Mouse (Mus musculus) MEL (cell line): Measurements from ENCODE around the gene Prepl. TPM values are rescaled to one million over a fixed set of nuclear protein-coding genes. Genes with fewer than 3 reads are reported as not detected.

Source experiments
- DNase-seq: peaks from one replicate; pipeline ENCODE4 v3.0.0; 2011; ENCODE audit warnings: low read depth, low spot score
- H3K27ac ChIP-seq: 2 replicates; pipeline ENCODE4 v1.5.1; 2012; ENCODE audit warnings: low read depth, mild to moderate bottlenecking, control low read depth, low read length, moderate library complexity; ENCODE audit not compliant: control insufficient read depth
- H3K27me3 ChIP-seq, 2 experiments: fragments of 150-350 bp in 1 of 2; sonication (generic) in 1 of 2; 2 replicates each; pipeline ENCODE4 v1.6.1; 2012; ENCODE audit warnings: low read length in 2 of 2, mild to moderate bottlenecking in 2 of 2, improper control_type of control experiment in 1 of 2, moderate library complexity in 1 of 2; ENCODE audit not compliant: insufficient read depth in 2 of 2, control insufficient read depth in 1 of 2
- H3K36me3 ChIP-seq, 2 experiments: 2 replicates each; pipeline ENCODE4 v1.6.1; 2012 to 2014; ENCODE audit warnings: low read length in 2 of 2, improper control_type of control experiment in 1 of 2, inconsistent platforms in 1 of 2, mild to moderate bottlenecking in 1 of 2; ENCODE audit not compliant: insufficient read depth in 2 of 2, control insufficient read depth in 1 of 2
- H3K4me1 ChIP-seq, 2 experiments: fragments of 150-350 bp in 1 of 2; sonication (generic) in 1 of 2; 2 replicates each; pipeline ENCODE4 v1.6.1; 2012; ENCODE audit warnings: low read length in 2 of 2, improper control_type of control experiment in 1 of 2, mild to moderate bottlenecking in 1 of 2; ENCODE audit not compliant: insufficient read depth in 2 of 2, control insufficient read depth in 1 of 2
- H3K4me3 ChIP-seq, 2 experiments: fragments of 150-350 bp in 1 of 2; sonication (generic) in 1 of 2; 2 replicates each; pipeline ENCODE4 v1.5.1; 2012; ENCODE audit warnings: low read depth in 2 of 2, low read length in 2 of 2, mild to moderate bottlenecking in 2 of 2, moderate library complexity in 2 of 2, control low read depth in 1 of 2, improper control_type of control experiment in 1 of 2; ENCODE audit not compliant: control insufficient read depth in 1 of 2, insufficient read depth in 1 of 2
- H3K79me2 ChIP-seq: 2 replicates; pipeline ENCODE4 v1.6.1; 2012; ENCODE audit warnings: mild to moderate bottlenecking, low read length, moderate library complexity; ENCODE audit not compliant: control insufficient read depth, poor library complexity, insufficient read depth
- H3K9ac ChIP-seq: 2 replicates; pipeline ENCODE4 v1.6.1; 2012; ENCODE audit warnings: low read depth, mild to moderate bottlenecking, control low read depth, low read length, moderate library complexity; ENCODE audit not compliant: control insufficient read depth, poor library complexity, severe bottlenecking
- H3K9me3 ChIP-seq: fragments of 150-350 bp; sonication (generic); replicated peaks from 2 replicates; pipeline ENCODE4 v1.6.1; 2012; ENCODE audit warnings: mild to moderate bottlenecking, low read length, improper control_type of control experiment, moderate library complexity; ENCODE audit not compliant: insufficient read depth
- CHD1 ChIP-seq: IDR thresholded peaks from 2 replicates; pipeline ENCODE4 v1.6.1; 2012; ENCODE audit warnings: low read depth, mild to moderate bottlenecking, inconsistent platforms, low read length, improper control_type of control experiment
- ELF1 ChIP-seq: IDR thresholded peaks from 2 replicates; pipeline ENCODE4 v1.6.1; 2014; ENCODE audit warnings: low read depth, mild to moderate bottlenecking, inconsistent platforms, low read length, improper control_type of control experiment, moderate library complexity
- ETS1 ChIP-seq: IDR thresholded peaks from 2 replicates; pipeline ENCODE4 v1.6.1; 2012; ENCODE audit warnings: low read depth, mild to moderate bottlenecking, inconsistent platforms, low read length, improper control_type of control experiment, moderate library complexity
- GABPA ChIP-seq: IDR thresholded peaks from 2 replicates; pipeline ENCODE4 v1.6.1; 2012; ENCODE audit warnings: low read depth, mild to moderate bottlenecking, inconsistent platforms, low read length, improper control_type of control experiment, moderate library complexity
- GATA1 ChIP-seq: IDR thresholded peaks from 2 replicates; pipeline ENCODE4 v1.6.1; 2011; ENCODE audit warnings: low read depth, low read length, improper control_type of control experiment
- HCFC1 ChIP-seq: IDR thresholded peaks from 2 replicates; pipeline ENCODE4 v1.6.1; 2012; ENCODE audit warnings: low read depth, mild to moderate bottlenecking, inconsistent platforms, low read length, improper control_type of control experiment, moderate library complexity
- JUND ChIP-seq: IDR thresholded peaks from 2 replicates; pipeline ENCODE4 v1.6.1; 2011; ENCODE audit warnings: low read depth, mild to moderate bottlenecking, improper control_type of control experiment, low read length
- KAT2A ChIP-seq: conservative IDR thresholded peaks from 2 replicates; pipeline ENCODE4 v1.6.1; 2012; ENCODE audit warnings: low read depth, low read length, improper control_type of control experiment, inconsistent platforms
- MAZ ChIP-seq: IDR thresholded peaks from 2 replicates; pipeline ENCODE4 v1.6.1; 2012; ENCODE audit warnings: low read depth, mild to moderate bottlenecking, inconsistent platforms, low read length, improper control_type of control experiment
- MXI1 ChIP-seq: IDR thresholded peaks from 2 replicates; pipeline ENCODE4 v1.6.1; 2011; ENCODE audit warnings: mild to moderate bottlenecking, low read depth, low read length, improper control_type of control experiment
- MYC ChIP-seq: IDR thresholded peaks from 2 replicates; pipeline ENCODE4 v1.6.1; 2011; ENCODE audit warnings: low read depth, mild to moderate bottlenecking, low read length, improper control_type of control experiment, moderate library complexity
- NELFE ChIP-seq: IDR thresholded peaks from 2 replicates; pipeline ENCODE4 v1.6.1; 2011; ENCODE audit warnings: low read depth, low read length, improper control_type of control experiment
- NRF1 ChIP-seq: IDR thresholded peaks from 2 replicates; pipeline ENCODE4 v1.6.1; 2014; ENCODE audit warnings: low read depth, mild to moderate bottlenecking, inconsistent platforms, low read length, improper control_type of control experiment, moderate library complexity; ENCODE audit not compliant: poor library complexity, insufficient read depth, severe bottlenecking
- POLR2A ChIP-seq, 2 experiments: IDR thresholded peaks; 2 replicates each; pipeline ENCODE4 v1.6.1; 2011 to 2012; ENCODE audit warnings: low read length in 2 of 2, mild to moderate bottlenecking in 2 of 2, control low read depth in 1 of 2, improper control_type of control experiment in 1 of 2, low read depth in 1 of 2, moderate library complexity in 1 of 2; ENCODE audit not compliant: control insufficient read depth in 1 of 2, insufficient read depth in 1 of 2, poor library complexity in 1 of 2
- RCOR1 ChIP-seq: IDR thresholded peaks from 2 replicates; pipeline ENCODE4 v1.6.1; 2012; ENCODE audit warnings: low read depth, mild to moderate bottlenecking, inconsistent platforms, low read length, improper control_type of control experiment
- SIN3A ChIP-seq: IDR thresholded peaks from 2 replicates; pipeline ENCODE4 v1.6.1; 2012; ENCODE audit warnings: low read length, improper control_type of control experiment, inconsistent platforms
- SMC3 ChIP-seq: IDR thresholded peaks from 2 replicates; pipeline ENCODE4 v1.6.1; 2011; ENCODE audit warnings: low read depth, low read length, improper control_type of control experiment
- TBP ChIP-seq: IDR thresholded peaks from 2 replicates; pipeline ENCODE4 v1.8.0; 2011; ENCODE audit warnings: low read depth, low read length, improper control_type of control experiment
- TCF12 ChIP-seq: IDR thresholded peaks from 2 replicates; pipeline ENCODE4 v1.6.1; 2014; ENCODE audit warnings: low read depth, mild to moderate bottlenecking, inconsistent platforms, low read length, improper control_type of control experiment, moderate library complexity
- USF2 ChIP-seq, 2 experiments: IDR thresholded peaks; 2 replicates each; pipeline ENCODE4 v1.6.1; 2011 to 2012; ENCODE audit warnings: improper control_type of control experiment in 2 of 2, low read length in 2 of 2, borderline replicate concordance in 1 of 2, inconsistent platforms in 1 of 2, low read depth in 1 of 2, mild to moderate bottlenecking in 1 of 2; ENCODE audit not compliant: insufficient read depth in 1 of 2
- ZKSCAN1 ChIP-seq: IDR thresholded peaks from 2 replicates; pipeline ENCODE4 v1.6.1; 2012; ENCODE audit warnings: low read depth, mild to moderate bottlenecking, inconsistent platforms, low read length, improper control_type of control experiment, moderate library complexity
- polyA plus RNA-seq, 2 experiments: library from polyadenylated mRNA; stranded (reverse) in 1 of 2; unstranded in 1 of 2; fragments of >175 nt in 1 of 2; fragments of >200 nt in 1 of 2; gene quantifications; 2 replicates each; pipeline versions ENCODE4 v1.2.1 to v1.2.4; 2012; ENCODE audit warnings: low replicate concordance in 2 of 2, low read depth in 1 of 2; ENCODE audit not compliant: insufficient read length in 2 of 2, insufficient read depth in 1 of 2, missing spikeins in 1 of 2
- total RNA-seq: library from RNA; depleted of rRNA; stranded (reverse); fragments of 300-350 nt; gene quantifications from 2 replicates; pipeline ENCODE4 v1.2.3, GENCODE M21; 2012; rRNA removed

The Prepl gene
- total RNA-seq, result 12.2 and 12.6 TPM in 2 replicates
- polyA plus RNA-seq, result 10 to 100 TPM in 1 of 2 experiments, not detected in 1; 23.2 TPM

DNA sequence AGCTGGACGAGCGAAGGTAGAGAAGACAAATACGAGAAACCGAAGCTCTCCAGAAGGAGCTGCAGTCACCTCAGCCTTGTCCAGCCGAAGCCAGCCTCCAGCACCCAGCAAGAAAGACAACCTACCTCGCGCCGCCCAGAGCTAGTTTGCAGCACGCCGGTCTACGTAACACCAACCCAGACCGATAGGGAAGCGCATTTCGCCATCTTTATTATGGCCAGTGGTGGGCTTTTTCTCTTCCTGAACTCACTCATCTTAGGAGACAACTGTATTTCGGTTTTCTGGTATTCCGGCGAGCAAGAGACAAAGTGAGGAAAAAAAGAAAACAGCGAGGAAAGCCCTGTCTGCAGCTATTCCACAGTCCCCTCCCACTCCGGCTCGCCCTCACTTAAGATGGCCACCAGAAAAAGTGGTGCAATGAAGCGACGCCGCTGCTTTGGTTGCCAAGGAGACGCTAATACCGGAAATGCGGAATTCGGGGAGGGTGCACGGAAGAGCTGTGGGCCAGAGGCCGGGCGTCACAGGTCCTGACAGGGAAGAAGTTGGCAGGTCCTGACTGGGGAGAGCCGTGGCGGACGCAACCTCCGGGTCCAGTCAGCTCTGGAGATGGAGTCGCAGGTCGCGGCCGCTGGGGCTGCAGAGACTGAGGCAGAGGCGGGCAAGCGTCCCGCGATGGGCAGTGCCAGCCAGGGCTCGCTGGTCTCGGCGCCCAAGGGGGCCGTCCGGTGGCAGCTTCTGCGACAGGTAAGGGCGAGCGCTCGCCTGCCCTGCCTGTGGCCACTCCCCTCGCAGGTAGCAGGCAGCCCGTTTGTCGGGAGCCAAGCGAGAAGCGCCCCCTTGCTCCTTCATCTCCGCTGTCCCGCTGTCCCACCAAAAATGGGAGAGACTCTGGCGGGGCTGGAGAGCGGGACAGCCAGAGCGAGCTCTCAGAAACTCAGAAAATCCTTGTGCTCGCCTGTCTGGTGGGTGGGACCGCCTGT, at the start of gene Prepl, which contains the start of gene Camkmt:
Gene Prepl (minus strand): TSS at position 122 of the 980 bp plus-strand sequence.
Gene Camkmt (plus strand): TSS at position 433 of the 980 bp plus-strand sequence.
- peak; percentile 66 for TF ChIP-seq NELFE
- TF ChIP-seq POLR2A (IDR thresholded peaks at IDR 0.05; ENCODE audit: control insufficient read depth in 1 of 2, insufficient read depth in 1 of 2, low read depth in 1 of 2, low read length in 2 of 2, poor library complexity in 1 of 2), result peak; percentile 50 to 66; a peak in 3 of 4 replicates
- TF ChIP-seq NRF1, result peak; percentile 51; the same call in 1 of the 2 replicates
- no peak; the same call in 1 of the 2 replicates for TF ChIP-seq KAT2A
- peak; percentile 96 for TF ChIP-seq ELF1
- peak; percentile 49; the same call in 1 of the 2 replicates for TF ChIP-seq TBP
- no peak for TF ChIP-seq JUND
- peak; percentile 98 for TF ChIP-seq SIN3A
- TF ChIP-seq MXI1, result peak; percentile 94
- TF ChIP-seq ETS1, result 0 out of 2 replicates have a peak, but pooled peaks have one; percentile 5
- TF ChIP-seq GABPA, result no peak
- TF ChIP-seq MAZ, result peak; percentile 86; the same call in 1 of the 2 replicates
- no peak for TF ChIP-seq CHD1
- peak; percentile 92 for TF ChIP-seq HCFC1
- TF ChIP-seq ZKSCAN1, result no peak
- 0 out of 2 replicates have a peak, but pooled peaks have one; percentile 36 for TF ChIP-seq MYC
- TF ChIP-seq TCF12, result peak; percentile 52
- TF ChIP-seq SMC3, result no peak
- no peak for TF ChIP-seq USF2 (IDR thresholded peaks at IDR 0.05; ENCODE audit: borderline replicate concordance in 1 of 2, insufficient read depth in 1 of 2, low read depth in 1 of 2, low read length in 2 of 2)
- TF ChIP-seq GATA1, result peak; percentile 57; the same call in 1 of the 2 replicates
- TF ChIP-seq RCOR1, result peak; percentile 70; the same call in 1 of the 2 replicates
- H3K36me3 ChIP-seq, result peaks cover 0 to 10% of the 10 kb centered on the region in 2 experiments; a peak in 2 of 4 replicates
- H3K27ac ChIP-seq, result peak within 1 kb of the TSS; percentile 73
- H3K9ac ChIP-seq, result peak within 1 kb of the TSS; percentile 71
- no peaks in the 10 kb centered on the region; the same call in 1 of the 2 replicates for H3K79me2 ChIP-seq
- peaks cover 2 to 3% of the 10 kb centered on the region in 2 experiments; a peak in 2 of 4 replicates for H3K4me1 ChIP-seq
- H3K27me3 ChIP-seq, result no peaks in the 10 kb centered on the region
- no peaks in the 10 kb centered on the region for H3K9me3 ChIP-seq
- peak; percentile 99 for DNase-seq
- peak within 1 kb of the TSS; percentile 68 to 95 for H3K4me3 ChIP-seq
